In genomic region chr5:98790894-98791607, GRCm38 (mm10) we compare ENCODE assay signal across 17 mouse cellular contexts.
DNase-seq lines count a peak whose midpoint lies in the region; ATAC-seq and TF ChIP-seq lines count a peak whose summit lies in the region.
"Had no signal": no experiment of that assay in that cellular context is flagged by ENCODE, and none has a peak within 500 bp of the region (broad histone marks: within the 10 kb centered on the region; RNA-seq: fewer than 3 reads in every experiment).

No protein-coding gene starts in this region.

- no peaks in the 10 kb centered on the region for H3K27me3 ChIP-seq in forebrain, embryonic 15.5 days
- H3K27me3 ChIP-seq in forebrain, embryonic 12.5 days, result no peaks in the 10 kb centered on the region
- H3K27me3 ChIP-seq in forebrain, postnatal 0 days (ENCODE audit: insufficient read depth, low read length), result no peaks in the 10 kb centered on the region
- H3K27me3 ChIP-seq in limb, embryonic 14.5 days (ENCODE audit: control insufficient read depth, insufficient read depth, low read length), result no peaks in the 10 kb centered on the region
- H3K27me3 ChIP-seq: embryonic facial prominence, embryonic 15.5 days; hindbrain, embryonic 15.5 days; liver, embryonic 15.5 days; midbrain, embryonic 12.5 days had no signal

- ATAC-seq in forebrain, embryonic 15.5 days (replicated peaks), result peak; percentile 84
- ATAC-seq in forebrain, embryonic 12.5 days (ENCODE audit: low FRiP score), result no peak
- peak; percentile 23; the same call in 1 of the 2 replicates for ATAC-seq in forebrain, postnatal 0 days
- 0 out of 2 replicates have a peak, but pooled peaks have one; percentile 26 for ATAC-seq in limb, embryonic 14.5 days (ENCODE audit: low FRiP score, low read depth)
- ATAC-seq in activated CD4-positive, CD25-positive, alpha-beta regulatory T cell, adult 4 months, result no peak

- no peak for TF ChIP-seq POLR2A in limb, embryonic 14.5 days (IDR thresholded peaks at IDR 0.05; ENCODE audit: borderline replicate concordance, extremely low read depth, insufficient read depth, insufficient read length)

- peak overlapping the region; percentile 39; the same call in 1 of the 2 replicates for H3K27ac ChIP-seq in forebrain, embryonic 15.5 days (replicated peaks)
- H3K27ac ChIP-seq in forebrain, embryonic 12.5 days, result no peak overlapping the region
- H3K27ac ChIP-seq in forebrain, postnatal 0 days (ENCODE audit: low read depth, low read length), result no peak overlapping the region
- H3K27ac ChIP-seq in limb, embryonic 14.5 days (replicated peaks; ENCODE audit: low read depth, low read length), result no peak overlapping the region
- H3K27ac ChIP-seq: embryonic facial prominence, embryonic 15.5 days; hindbrain, embryonic 15.5 days; limb, embryonic 15.5 days; liver, embryonic 15.5 days; midbrain, embryonic 12.5 days had no signal

- H3K4me2 ChIP-seq in forebrain, embryonic 15.5 days (replicated peaks), result no peak overlapping the region
- H3K4me2 ChIP-seq in forebrain, embryonic 12.5 days, result no peak overlapping the region
- no peak overlapping the region for H3K4me2 ChIP-seq in forebrain, postnatal 0 days (ENCODE audit: low read depth)
- H3K4me2 ChIP-seq in limb, embryonic 14.5 days (replicated peaks; ENCODE audit: low read depth, low read length, severe bottlenecking), result no peak overlapping the region
- H3K4me2 ChIP-seq: embryonic facial prominence, embryonic 15.5 days; heart, embryonic 11.5 days; hindbrain, embryonic 15.5 days; limb, embryonic 15.5 days; liver, embryonic 15.5 days; midbrain, embryonic 12.5 days had no signal

- TF ChIP-seq CTCF in forebrain, postnatal 0 days (IDR thresholded peaks at IDR 0.05; ENCODE audit: low read depth), result no peak

- H3K4me1 ChIP-seq in forebrain, embryonic 15.5 days, result peaks cover 3% of the 10 kb centered on the region; the same call in 1 of the 2 replicates
- H3K4me1 ChIP-seq in forebrain, embryonic 12.5 days, result no peaks in the 10 kb centered on the region
- no peaks in the 10 kb centered on the region for H3K4me1 ChIP-seq in forebrain, postnatal 0 days (ENCODE audit: insufficient read depth)
- peaks cover 14% of the 10 kb centered on the region; the same call in 1 of the 2 replicates for H3K4me1 ChIP-seq in limb, embryonic 14.5 days (ENCODE audit: control insufficient read depth, insufficient read depth, low read length)
- H3K4me1 ChIP-seq: hindbrain, embryonic 15.5 days; liver, embryonic 15.5 days; midbrain, embryonic 12.5 days had no signal

- WGBS in forebrain, embryonic 15.5 days, result 52% methylated on average over 7 of the region's 7 CpGs
- 75% methylated on average over 7 of the region's 7 CpGs for WGBS in forebrain, embryonic 12.5 days
- 46% methylated on average over 7 of the region's 7 CpGs for WGBS in forebrain, postnatal 0 days
- 18% methylated on average over 7 of the region's 7 CpGs for WGBS in limb, embryonic 14.5 days

- no peak overlapping the region for H3K4me3 ChIP-seq in forebrain, embryonic 15.5 days
- H3K4me3 ChIP-seq in forebrain, embryonic 12.5 days (replicated peaks), result no peak overlapping the region
- no peak overlapping the region for H3K4me3 ChIP-seq in forebrain, postnatal 0 days (ENCODE audit: low read depth, low read length)
- H3K4me3 ChIP-seq in limb, embryonic 14.5 days (replicated peaks; ENCODE audit: low read length), result no peak overlapping the region
- H3K4me3 ChIP-seq: embryonic facial prominence, embryonic 15.5 days; hindbrain, embryonic 15.5 days; limb, embryonic 15.5 days; liver, embryonic 15.5 days; midbrain, embryonic 12.5 days had no signal

- peak; percentile 15 for DNase-seq in lung, postnatal 36 days
- no peak for DNase-seq in lung, postnatal 25 days (ENCODE audit: low spot score)
- no peak for DNase-seq in forebrain, postnatal 0 days
- DNase-seq in limb, embryonic 14.5 days (ENCODE audit: low spot score), result peak; percentile 66
- DNase-seq: cerebellum, adult 9-10 months; kidney, adult 18-20 months; spleen, adult 18-20 months; thymus, postnatal 4 days had no signal

- H3K9ac ChIP-seq in forebrain, embryonic 15.5 days (replicated peaks), result no peak overlapping the region
- no peak overlapping the region for H3K9ac ChIP-seq in forebrain, embryonic 12.5 days
- no peak overlapping the region for H3K9ac ChIP-seq in forebrain, postnatal 0 days
- no peak overlapping the region for H3K9ac ChIP-seq in limb, embryonic 14.5 days (ENCODE audit: low read depth, low read length, severe bottlenecking)
- H3K9ac ChIP-seq: embryonic facial prominence, embryonic 15.5 days; hindbrain, embryonic 15.5 days; limb, embryonic 15.5 days; liver, embryonic 15.5 days; midbrain, embryonic 12.5 days had no signal

- H3K9me3 ChIP-seq in forebrain, embryonic 15.5 days, result no peaks in the 10 kb centered on the region
- no peaks in the 10 kb centered on the region for H3K9me3 ChIP-seq in forebrain, embryonic 12.5 days
- no peaks in the 10 kb centered on the region for H3K9me3 ChIP-seq in forebrain, postnatal 0 days (ENCODE audit: low read length)
- H3K9me3 ChIP-seq in limb, embryonic 14.5 days (ENCODE audit: control insufficient read depth, low read length), result no peaks in the 10 kb centered on the region
- H3K9me3 ChIP-seq: embryonic facial prominence, embryonic 15.5 days; hindbrain, embryonic 15.5 days; limb, embryonic 15.5 days; liver, embryonic 15.5 days; midbrain, embryonic 12.5 days had no signal

- H3K36me3 ChIP-seq in forebrain, embryonic 15.5 days, result no peaks in the 10 kb centered on the region
- H3K36me3 ChIP-seq in forebrain, embryonic 12.5 days (replicated peaks), result no peaks in the 10 kb centered on the region
- no peaks in the 10 kb centered on the region for H3K36me3 ChIP-seq in forebrain, postnatal 0 days (ENCODE audit: insufficient read depth)
- no peaks in the 10 kb centered on the region for H3K36me3 ChIP-seq in limb, embryonic 14.5 days (ENCODE audit: control insufficient read depth, insufficient read depth, low read length)
- H3K36me3 ChIP-seq: embryonic facial prominence, embryonic 15.5 days; hindbrain, embryonic 15.5 days; limb, embryonic 15.5 days; liver, embryonic 15.5 days; midbrain, embryonic 12.5 days had no signal

Comparison
In these comparisons a context has a peak if more than half of its experiments do, and no peak if none do; other contexts are left out.
1. ATAC-seq: peak in forebrain, embryonic 15.5 days (single experiment), forebrain, postnatal 0 days (single experiment) and limb, embryonic 14.5 days (single experiment); none in forebrain, embryonic 12.5 days (single experiment) and activated CD4-positive, CD25-positive, alpha-beta regulatory T cell, adult 4 months (single experiment).
2. DNase-seq: peak in lung, postnatal 36 days (single experiment) and limb, embryonic 14.5 days (single experiment); none in lung, postnatal 25 days (single experiment) and forebrain, postnatal 0 days (single experiment).